Mouse (Mus musculus) MEL (cell line): ENCODE results near the gene Tmem39b. TPM values are rescaled to one million over a fixed set of nuclear protein-coding genes. Genes with fewer than 3 reads are reported as not detected.

Experiments
- DNase-seq: peaks from one replicate; pipeline ENCODE4 v3.0.0; 2011; ENCODE audit warnings: low read depth, low spot score
- H3K27ac ChIP-seq: 2 replicates; pipeline ENCODE4 v1.5.1; 2012; ENCODE audit warnings: low read depth, mild to moderate bottlenecking, control low read depth, low read length, moderate library complexity; ENCODE audit not compliant: control insufficient read depth
- H3K27me3 ChIP-seq, 2 experiments: fragments of 150-350 bp in 1 of 2; sonication (generic) in 1 of 2; 2 replicates each; pipeline ENCODE4 v1.6.1; 2012; ENCODE audit warnings: low read length in 2 of 2, mild to moderate bottlenecking in 2 of 2, improper control_type of control experiment in 1 of 2, moderate library complexity in 1 of 2; ENCODE audit not compliant: insufficient read depth in 2 of 2, control insufficient read depth in 1 of 2
- H3K36me3 ChIP-seq, 2 experiments: 2 replicates each; pipeline ENCODE4 v1.6.1; 2012 to 2014; ENCODE audit warnings: low read length in 2 of 2, improper control_type of control experiment in 1 of 2, inconsistent platforms in 1 of 2, mild to moderate bottlenecking in 1 of 2; ENCODE audit not compliant: insufficient read depth in 2 of 2, control insufficient read depth in 1 of 2
- H3K4me1 ChIP-seq, 2 experiments: fragments of 150-350 bp in 1 of 2; sonication (generic) in 1 of 2; 2 replicates each; pipeline ENCODE4 v1.6.1; 2012; ENCODE audit warnings: low read length in 2 of 2, improper control_type of control experiment in 1 of 2, mild to moderate bottlenecking in 1 of 2; ENCODE audit not compliant: insufficient read depth in 2 of 2, control insufficient read depth in 1 of 2
- H3K4me3 ChIP-seq, 2 experiments: fragments of 150-350 bp in 1 of 2; sonication (generic) in 1 of 2; 2 replicates each; pipeline ENCODE4 v1.5.1; 2012; ENCODE audit warnings: low read depth in 2 of 2, low read length in 2 of 2, mild to moderate bottlenecking in 2 of 2, moderate library complexity in 2 of 2, control low read depth in 1 of 2, improper control_type of control experiment in 1 of 2; ENCODE audit not compliant: control insufficient read depth in 1 of 2, insufficient read depth in 1 of 2
- H3K79me2 ChIP-seq: 2 replicates; pipeline ENCODE4 v1.6.1; 2012; ENCODE audit warnings: mild to moderate bottlenecking, low read length, moderate library complexity; ENCODE audit not compliant: control insufficient read depth, poor library complexity, insufficient read depth
- H3K9ac ChIP-seq: 2 replicates; pipeline ENCODE4 v1.6.1; 2012; ENCODE audit warnings: low read depth, mild to moderate bottlenecking, control low read depth, low read length, moderate library complexity; ENCODE audit not compliant: control insufficient read depth, poor library complexity, severe bottlenecking
- H3K9me3 ChIP-seq: fragments of 150-350 bp; sonication (generic); replicated peaks from 2 replicates; pipeline ENCODE4 v1.6.1; 2012; ENCODE audit warnings: mild to moderate bottlenecking, low read length, improper control_type of control experiment, moderate library complexity; ENCODE audit not compliant: insufficient read depth
- BHLHE40 ChIP-seq: IDR thresholded peaks from 2 replicates; pipeline ENCODE4 v1.6.1; 2012; ENCODE audit warnings: low read depth, mild to moderate bottlenecking, inconsistent platforms, low read length, improper control_type of control experiment, borderline replicate concordance
- CHD1 ChIP-seq: IDR thresholded peaks from 2 replicates; pipeline ENCODE4 v1.6.1; 2012; ENCODE audit warnings: low read depth, mild to moderate bottlenecking, inconsistent platforms, low read length, improper control_type of control experiment
- CHD2 ChIP-seq: IDR thresholded peaks from 2 replicates; pipeline ENCODE4 v1.6.1; 2011; ENCODE audit warnings: low read length, improper control_type of control experiment
- CTCF ChIP-seq, 3 experiments: IDR thresholded peaks in 2 of 3; conservative IDR thresholded peaks in 1 of 3; 2 replicates each; pipeline ENCODE4 v1.5.1; 2011 to 2012; ENCODE audit warnings: low read length in 3 of 3, low read depth in 2 of 3, mild to moderate bottlenecking in 2 of 3, improper control_type of control experiment in 1 of 3, inconsistent platforms in 1 of 3, mixed read lengths in 1 of 3, moderate library complexity in 1 of 3; ENCODE audit not compliant: control insufficient read depth in 1 of 3, insufficient read depth in 1 of 3, poor library complexity in 1 of 3, severe bottlenecking in 1 of 3
- E2F4 ChIP-seq: IDR thresholded peaks from 2 replicates; pipeline ENCODE4 v1.6.1; 2011; ENCODE audit warnings: low read depth, low read length, improper control_type of control experiment, borderline replicate concordance
- ELF1 ChIP-seq: IDR thresholded peaks from 2 replicates; pipeline ENCODE4 v1.6.1; 2014; ENCODE audit warnings: low read depth, mild to moderate bottlenecking, inconsistent platforms, low read length, improper control_type of control experiment, moderate library complexity
- EP300 ChIP-seq, 2 experiments: IDR thresholded peaks; 2 replicates each; pipeline ENCODE4 v1.6.1; 2011; ENCODE audit warnings: improper control_type of control experiment in 2 of 2, low read length in 2 of 2, low read depth in 1 of 2, mild to moderate bottlenecking in 1 of 2
- ETS1 ChIP-seq: IDR thresholded peaks from 2 replicates; pipeline ENCODE4 v1.6.1; 2012; ENCODE audit warnings: low read depth, mild to moderate bottlenecking, inconsistent platforms, low read length, improper control_type of control experiment, moderate library complexity
- GATA1 ChIP-seq: IDR thresholded peaks from 2 replicates; pipeline ENCODE4 v1.6.1; 2011; ENCODE audit warnings: low read depth, low read length, improper control_type of control experiment
- JUND ChIP-seq: IDR thresholded peaks from 2 replicates; pipeline ENCODE4 v1.6.1; 2011; ENCODE audit warnings: low read depth, mild to moderate bottlenecking, improper control_type of control experiment, low read length
- KAT2A ChIP-seq: conservative IDR thresholded peaks from 2 replicates; pipeline ENCODE4 v1.6.1; 2012; ENCODE audit warnings: low read depth, low read length, improper control_type of control experiment, inconsistent platforms
- MAZ ChIP-seq: IDR thresholded peaks from 2 replicates; pipeline ENCODE4 v1.6.1; 2012; ENCODE audit warnings: low read depth, mild to moderate bottlenecking, inconsistent platforms, low read length, improper control_type of control experiment
- MXI1 ChIP-seq: IDR thresholded peaks from 2 replicates; pipeline ENCODE4 v1.6.1; 2011; ENCODE audit warnings: mild to moderate bottlenecking, low read depth, low read length, improper control_type of control experiment
- NELFE ChIP-seq: IDR thresholded peaks from 2 replicates; pipeline ENCODE4 v1.6.1; 2011; ENCODE audit warnings: low read depth, low read length, improper control_type of control experiment
- POLR2AphosphoS2 ChIP-seq: IDR thresholded peaks from 2 replicates; pipeline ENCODE4 v1.6.1; 2011; ENCODE audit warnings: low read length, improper control_type of control experiment
- SIN3A ChIP-seq: IDR thresholded peaks from 2 replicates; pipeline ENCODE4 v1.6.1; 2012; ENCODE audit warnings: low read length, improper control_type of control experiment, inconsistent platforms
- SMC3 ChIP-seq: IDR thresholded peaks from 2 replicates; pipeline ENCODE4 v1.6.1; 2011; ENCODE audit warnings: low read depth, low read length, improper control_type of control experiment
- TBP ChIP-seq: IDR thresholded peaks from 2 replicates; pipeline ENCODE4 v1.8.0; 2011; ENCODE audit warnings: low read depth, low read length, improper control_type of control experiment
- UBTF ChIP-seq: IDR thresholded peaks from 2 replicates; pipeline ENCODE4 v1.6.1; 2012; ENCODE audit warnings: low read depth, mild to moderate bottlenecking, inconsistent platforms, low read length, improper control_type of control experiment, moderate library complexity, borderline replicate concordance; ENCODE audit not compliant: insufficient read depth
- USF1 ChIP-seq: IDR thresholded peaks from 2 replicates; pipeline ENCODE4 v1.6.1; 2014; ENCODE audit warnings: low read depth, mild to moderate bottlenecking, inconsistent platforms, low read length, improper control_type of control experiment, moderate library complexity
- ZNF384 ChIP-seq: IDR thresholded peaks from 2 replicates; pipeline ENCODE4 v1.6.1; 2012; ENCODE audit warnings: low read depth, mild to moderate bottlenecking, inconsistent platforms, low read length, improper control_type of control experiment
- polyA plus RNA-seq, 2 experiments: library from polyadenylated mRNA; stranded (reverse) in 1 of 2; unstranded in 1 of 2; fragments of >175 nt in 1 of 2; fragments of >200 nt in 1 of 2; gene quantifications; 2 replicates each; pipeline versions ENCODE4 v1.2.1 to v1.2.4; 2012; ENCODE audit warnings: low replicate concordance in 2 of 2, low read depth in 1 of 2; ENCODE audit not compliant: insufficient read length in 2 of 2, insufficient read depth in 1 of 2, missing spikeins in 1 of 2
- total RNA-seq: library from RNA; depleted of rRNA; stranded (reverse); fragments of 300-350 nt; gene quantifications from 2 replicates; pipeline ENCODE4 v1.2.3, GENCODE M21; 2012

The Tmem39b gene
- total and polyA plus RNA-seq, 3 experiments: 12.2 to 81.0 (median 55.2) TPM

- no peak overlapping the region for H3K4me3 ChIP-seq
These were observed 62.8 kb downstream of the Tmem39b start for GRCm38 (mm10) chr4:129633852-129634251.

GRCm38 (mm10) chr4:129631867-129632266, 64.8 kb downstream of the Tmem39b start:
- Histone ChIP-seq H3K9ac (no peak overlapping the region), H3K27me3 (no peaks in the 10 kb centered on the region), H3K4me1 (peaks cover 2 to 9% of the 10 kb centered on the region in 2 experiments; a peak in 3 of 4 replicates), H3K27ac (no peak overlapping the region), H3K9me3 (no peaks in the 10 kb centered on the region), H3K36me3 (peaks cover 8 to 12% of the 10 kb centered on the region in 2 experiments)
- no peak for DNase-seq
- TF ChIP-seq ELF1: no peak
- TF ChIP-seq CTCF (IDR thresholded peaks at IDR 0.05 in 2 of 3, conservative IDR thresholded peaks at IDR 0.05 in 1 of 3; ENCODE audit: control insufficient read depth in 1 of 3, insufficient read depth in 1 of 3, low read depth in 2 of 3, low read length in 3 of 3, poor library complexity in 1 of 3, severe bottlenecking in 1 of 3): no peak
- TF ChIP-seq USF1: no peak
- no peak for TF ChIP-seq SMC3
- TF ChIP-seq KAT2A: no peak
- TF ChIP-seq GATA1: no peak
- no peak for TF ChIP-seq NELFE
- TF ChIP-seq BHLHE40: no peak
- TF ChIP-seq MAZ: no peak
- TF ChIP-seq MXI1: no peak
- no peak for TF ChIP-seq E2F4
- TF ChIP-seq UBTF: no peak
- no peak for TF ChIP-seq CHD1
- TF ChIP-seq POLR2AphosphoS2: no peak
- TF ChIP-seq, all 39 proteins: peak for 0
- Histone ChIP-seq H3K79me2 (no peaks in the 10 kb centered on the region; the same call in 1 of the 2 replicates), H3K4me3 (no peak overlapping the region)

More at GRCm38 (mm10) chr4:129633852-129634251, 62.8 kb downstream of the Tmem39b start:
- Histone ChIP-seq H3K79me2 (peaks cover 3% of the 10 kb centered on the region), H3K9me3 (no peaks in the 10 kb centered on the region), H3K36me3 (peaks cover 12 to 14% of the 10 kb centered on the region in 2 experiments), H3K27ac (peak overlapping the region; percentile 33; the same call in 1 of the 2 replicates), H3K9ac (no peak overlapping the region), H3K4me1 (peaks cover 2 to 13% of the 10 kb centered on the region in 2 experiments; a peak in 3 of 4 replicates), H3K27me3 (no peaks in the 10 kb centered on the region)
- DNase-seq: peak; percentile 52
- TF ChIP-seq SIN3A (no peak), EP300 (IDR thresholded peaks at IDR 0.05; ENCODE audit: low read depth in 1 of 2, low read length in 2 of 2) (no peak), ELF1 (no peak), SMC3 (no peak), TBP (no peak), ETS1 (no peak), POLR2AphosphoS2 (no peak), JUND (no peak), ZNF384 (no peak), CHD2 (no peak)
